Mouse (Mus musculus) right cerebral cortex, postnatal 4 days (tissue): ENCODE results near the gene Ttc36.
A peak's percentile ranks its signal among the peaks of the same experiment; 100 is the strongest.

Experiments used
- DNase-seq: peaks from one replicate; pipeline ENCODE4 v3.0.0-alpha.2; 2022

The Ttc36 gene

DNA sequence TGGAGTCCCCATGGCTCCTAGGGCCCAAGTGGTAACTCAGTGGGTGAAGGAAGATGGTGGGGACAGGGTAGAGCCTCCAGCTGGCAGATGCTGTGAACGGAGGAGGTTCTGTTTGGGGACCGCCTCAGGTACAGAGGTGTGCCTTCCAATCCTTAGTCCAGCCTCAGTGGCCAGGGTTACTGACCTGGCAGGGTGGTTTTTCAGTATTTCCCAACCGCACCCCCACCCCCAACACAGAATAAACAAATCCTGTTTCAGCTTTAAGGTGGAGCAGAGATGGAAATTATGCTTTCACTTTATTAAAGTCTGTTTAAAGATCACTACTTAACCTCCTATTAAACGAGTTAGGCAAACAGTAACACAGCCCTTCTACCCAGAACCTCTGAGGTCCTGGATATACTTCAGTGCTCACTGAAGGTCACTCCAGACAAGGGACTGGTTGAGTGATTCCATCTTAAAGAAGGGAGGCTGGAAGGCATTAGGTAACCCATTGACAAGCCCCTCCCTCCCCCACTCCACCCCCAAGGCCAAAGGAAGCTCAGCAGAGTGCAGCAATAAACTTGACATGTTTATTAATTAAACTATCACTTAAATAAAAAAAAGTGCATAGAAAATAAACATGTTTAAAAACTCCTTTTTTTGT, at the start of gene Ttc36:
Gene Ttc36, minus strand, starts transcription at position 265 of the 643 bp plus-strand sequence.
- DNase-seq = no peak

DNA sequence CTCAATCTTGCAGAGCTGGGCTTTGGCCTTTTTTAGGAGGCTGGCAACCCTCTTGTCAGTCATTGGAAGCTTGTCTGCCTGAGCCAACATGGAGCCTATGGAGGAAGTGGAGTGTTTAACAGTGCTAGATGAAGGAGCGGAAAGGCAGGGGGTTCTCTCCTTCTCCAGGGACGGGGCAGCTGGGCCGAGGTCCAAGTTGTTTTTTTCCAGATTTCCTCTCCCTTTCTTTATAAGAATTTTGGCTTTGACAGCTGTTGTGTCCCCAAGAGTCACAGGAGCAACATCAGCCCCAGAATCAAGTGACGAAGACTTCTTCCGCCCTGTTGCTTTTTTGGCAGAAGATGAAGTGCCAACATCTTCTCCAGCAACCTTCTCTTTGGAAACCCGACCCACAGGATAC, 44.6 kb upstream of the Ttc36 start:
- DNase-seq = no peak

DNA sequence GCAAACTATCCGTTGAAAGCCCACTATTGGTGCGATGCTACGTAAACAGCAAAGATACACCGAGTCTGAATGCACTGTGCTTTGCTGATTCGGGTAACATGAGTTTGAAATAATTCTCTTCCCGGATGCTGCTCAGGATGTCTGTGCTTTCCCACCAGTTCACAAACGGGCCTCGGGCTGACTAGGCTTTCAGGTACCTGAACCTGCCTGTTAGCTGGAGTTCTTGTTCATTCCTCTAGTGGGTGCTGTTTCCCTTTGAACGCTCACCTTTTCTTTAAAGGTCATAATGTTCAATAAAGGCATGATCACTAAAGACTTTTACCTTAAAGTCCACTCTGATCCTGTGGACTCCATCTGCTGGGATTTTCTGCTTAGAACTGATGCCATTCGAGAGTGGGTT, 38.4 kb upstream of the Ttc36 start:
- DNase-seq = no peak

DNA sequence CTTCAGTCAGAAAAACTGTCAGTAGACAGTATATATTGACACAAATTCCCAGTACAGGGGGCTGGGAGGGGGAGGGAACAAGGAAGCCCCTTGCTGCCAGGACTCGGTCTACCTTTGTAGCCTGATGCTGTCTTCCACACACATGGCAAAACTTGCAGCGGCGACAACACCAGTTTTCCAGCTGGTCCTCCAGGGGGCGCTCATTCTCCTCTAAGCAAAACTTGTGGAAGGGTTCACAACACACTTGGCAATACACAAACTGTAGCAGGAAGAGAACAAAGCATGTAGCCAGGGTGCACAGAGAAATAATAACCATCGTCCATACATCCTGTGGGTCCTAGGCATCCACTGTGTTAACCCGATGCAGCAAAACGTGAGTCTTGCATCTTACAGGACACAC, 33.6 kb upstream of the Ttc36 start:
- DNase-seq = peak; percentile 84

DNA sequence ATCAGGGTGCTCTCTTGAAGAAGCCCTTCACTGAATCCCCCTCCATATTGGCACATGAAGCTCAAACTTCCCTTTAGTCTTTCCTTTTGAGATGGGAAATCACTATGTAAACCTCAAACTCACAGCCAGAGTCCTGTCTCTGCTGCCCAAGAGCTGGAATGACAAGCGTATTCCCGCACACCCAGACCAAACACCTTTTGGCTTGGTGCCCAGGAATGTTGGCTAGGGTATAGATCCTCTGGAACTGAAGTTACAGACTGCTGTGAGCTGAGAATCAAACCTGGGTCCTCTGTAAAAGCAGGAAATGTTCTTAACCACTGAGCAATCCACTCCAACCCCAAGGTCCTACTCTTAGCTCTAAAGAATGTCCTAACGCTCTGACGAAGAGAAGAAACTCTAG, 29.5 kb upstream of the Ttc36 start:
- DNase-seq = no peak

DNA sequence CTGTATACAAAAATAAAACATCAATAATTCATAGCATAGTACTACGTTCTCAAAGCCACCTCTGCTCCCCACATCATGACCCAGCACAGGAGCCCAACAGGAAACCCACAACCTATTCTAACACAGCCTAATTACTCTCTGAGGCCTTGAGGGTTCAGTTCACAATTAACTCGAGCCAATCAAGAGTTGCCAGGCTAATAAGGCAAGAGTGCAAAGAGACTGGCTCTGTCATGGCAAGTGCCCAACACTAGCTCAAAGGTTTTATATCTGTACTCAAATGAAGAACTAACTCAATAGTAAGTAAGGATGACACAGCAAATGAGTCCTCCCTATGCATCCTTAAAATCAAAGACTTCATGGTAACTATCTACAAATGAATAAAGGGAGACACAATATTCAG, 27.6 kb upstream of the Ttc36 start:
- DNase-seq = no peak

DNA sequence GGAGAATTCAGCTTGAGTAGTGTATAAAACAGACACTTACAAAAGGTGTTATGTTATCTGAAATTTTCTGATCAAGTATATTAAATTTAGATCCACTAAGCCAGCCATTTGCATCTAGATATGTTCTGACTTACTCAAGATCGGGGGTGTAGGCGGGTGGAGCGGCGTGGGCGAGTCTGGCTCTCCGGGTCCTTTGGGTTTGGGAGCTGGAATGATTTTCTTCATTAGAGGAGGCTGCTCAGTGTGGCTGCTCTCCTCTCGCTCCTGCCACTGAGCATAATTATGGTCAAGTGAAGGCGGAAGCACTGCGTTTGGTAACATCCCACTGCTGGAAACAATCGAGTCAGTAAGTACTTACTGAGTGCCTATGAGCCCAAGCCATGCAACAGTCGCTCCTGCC, 26.1 kb upstream of the Ttc36 start:
- DNase-seq = no peak

DNA sequence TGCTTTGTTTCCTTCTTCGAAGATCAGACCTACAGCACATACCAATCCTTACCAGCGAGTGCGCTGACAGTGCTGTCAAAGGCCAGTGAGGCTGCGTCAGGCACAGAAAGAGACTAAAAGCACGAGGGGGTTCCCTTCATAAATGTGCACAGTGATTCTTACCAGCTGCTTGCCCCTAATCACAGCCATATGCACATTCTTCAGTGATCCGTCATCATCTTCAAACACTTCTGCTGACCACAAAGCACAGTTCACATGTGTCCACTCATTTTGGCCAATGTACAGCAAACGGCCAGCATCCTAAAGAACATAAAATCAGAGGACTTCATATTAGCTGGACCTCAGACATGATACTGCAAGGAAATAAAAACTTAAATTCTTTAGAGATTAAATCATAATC, 23.8 kb upstream of the Ttc36 start:
- DNase-seq = no peak

DNA sequence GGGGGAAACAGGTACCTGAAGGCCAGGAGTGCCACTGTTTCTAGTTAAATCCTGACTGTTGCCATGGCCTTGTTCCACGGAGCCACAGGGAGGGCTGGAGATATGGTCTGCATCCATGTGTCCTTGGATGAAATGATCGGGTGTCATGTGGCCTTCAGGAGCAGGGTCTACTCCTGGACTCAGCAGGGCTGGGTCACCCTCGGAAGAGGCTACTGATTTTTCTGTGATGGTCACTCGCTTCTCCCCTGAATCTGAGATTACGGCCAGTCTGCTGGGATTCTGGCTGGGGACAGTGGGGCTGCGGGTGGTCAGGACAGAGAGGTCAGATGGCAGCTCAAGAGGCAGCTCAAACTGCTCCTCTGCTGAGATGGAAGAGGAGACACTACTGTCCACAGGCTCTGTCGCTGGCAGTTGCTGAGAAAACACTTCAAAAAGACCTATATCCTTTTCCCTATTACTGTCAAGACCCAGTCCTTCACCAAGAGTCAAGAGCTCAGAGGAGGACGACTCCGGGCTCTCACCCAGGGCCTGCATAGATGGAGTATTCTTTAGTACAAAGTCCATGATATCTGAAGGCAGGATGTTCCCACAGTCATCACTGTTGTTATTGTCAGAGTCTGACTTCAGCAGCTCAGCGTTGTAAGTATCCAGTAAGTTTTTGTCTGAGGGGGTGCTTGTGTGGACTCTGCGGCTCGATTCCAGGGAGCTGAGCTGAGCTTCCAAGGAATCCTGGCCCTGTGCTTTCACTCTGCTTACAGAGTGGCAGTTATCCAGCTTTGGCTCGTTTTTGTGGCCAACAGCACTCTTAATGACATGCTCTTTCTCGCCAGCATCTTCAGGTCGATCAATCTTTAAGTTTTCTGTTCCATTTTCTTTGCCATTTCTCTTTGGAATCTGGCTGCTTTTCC, 17.3 kb upstream of the Ttc36 start:
- DNase-seq = no peak

DNA sequence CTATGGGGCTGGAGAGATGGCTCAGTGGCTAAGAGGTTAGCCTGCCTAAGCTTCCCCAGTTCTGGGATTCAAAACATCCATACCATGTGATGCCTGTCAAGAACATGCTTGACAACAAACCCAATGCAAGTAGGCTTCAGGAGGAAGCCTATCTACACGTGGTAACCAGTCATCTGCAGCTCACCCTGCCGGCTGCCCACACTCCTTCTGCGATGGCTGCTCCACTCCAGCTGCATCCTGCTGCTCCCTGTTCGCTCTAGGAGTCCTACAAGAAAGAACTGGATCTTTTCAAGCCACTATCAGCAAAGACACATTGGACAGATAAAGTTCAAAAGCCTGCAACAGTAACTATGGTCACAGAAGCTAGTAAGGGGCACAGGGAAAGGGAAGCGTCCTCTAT, 14.7 kb upstream of the Ttc36 start:
- no peak for DNase-seq

DNA sequence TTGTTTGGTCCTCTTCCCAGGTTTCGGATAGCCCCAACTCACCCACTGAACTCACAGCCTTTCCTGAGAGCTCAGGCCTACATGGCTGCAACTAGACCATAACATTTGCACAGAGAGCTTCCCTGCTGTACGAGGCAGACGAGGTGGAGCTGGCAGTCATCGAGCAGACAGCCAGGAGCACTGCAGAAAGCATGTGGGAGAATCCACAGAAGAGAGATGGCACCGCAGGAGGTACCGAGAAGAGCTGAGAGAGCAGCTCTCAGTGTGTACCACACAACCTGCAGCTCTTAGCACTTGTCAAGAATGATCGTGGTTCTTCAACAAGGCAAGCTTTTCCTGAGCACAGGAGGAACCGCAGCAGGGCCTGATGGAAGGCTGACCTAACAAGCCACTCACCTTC, 11.3 kb upstream of the Ttc36 start:
- no peak for DNase-seq

DNA sequence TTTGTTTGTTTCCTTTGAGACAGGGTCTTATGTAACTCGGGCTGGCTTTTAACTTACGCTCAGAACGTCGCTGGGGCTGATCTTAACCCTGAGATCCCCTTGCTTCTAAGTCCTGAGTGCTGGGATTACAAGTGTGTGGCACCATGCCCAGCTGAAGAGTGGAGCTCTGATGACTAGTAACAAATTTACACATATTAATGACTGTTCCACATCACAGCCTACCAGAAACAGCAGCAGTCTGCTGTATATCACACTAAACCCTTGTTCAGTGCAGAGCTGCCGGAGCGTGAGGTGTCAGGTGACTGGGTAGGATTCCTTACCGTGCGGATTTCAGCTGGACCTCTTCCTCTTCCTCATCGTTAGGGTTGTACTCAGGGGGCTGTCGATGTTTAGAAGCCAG, 7.4 kb upstream of the Ttc36 start:
- DNase-seq = no peak

DNA sequence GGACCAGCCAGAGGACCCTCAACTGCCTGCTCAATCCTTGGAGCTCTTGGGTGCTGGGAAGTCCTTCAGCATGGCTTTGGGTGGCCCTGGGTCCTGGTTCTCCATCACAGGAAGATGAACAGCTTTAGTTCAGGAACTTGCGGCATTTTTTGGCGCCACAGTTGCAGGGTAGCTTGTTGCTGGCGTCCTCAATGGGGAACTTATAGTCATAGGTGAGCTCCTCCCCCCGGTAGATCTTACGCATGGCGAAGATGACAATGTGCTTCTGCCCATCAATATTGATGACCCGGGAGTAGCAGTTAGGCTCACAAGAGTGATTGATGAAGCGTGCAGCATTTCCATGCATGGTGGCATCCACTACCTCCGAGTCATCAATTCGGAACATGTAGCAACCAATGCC, 4.9 kb upstream of the Ttc36 start:
- DNase-seq = no peak

DNA sequence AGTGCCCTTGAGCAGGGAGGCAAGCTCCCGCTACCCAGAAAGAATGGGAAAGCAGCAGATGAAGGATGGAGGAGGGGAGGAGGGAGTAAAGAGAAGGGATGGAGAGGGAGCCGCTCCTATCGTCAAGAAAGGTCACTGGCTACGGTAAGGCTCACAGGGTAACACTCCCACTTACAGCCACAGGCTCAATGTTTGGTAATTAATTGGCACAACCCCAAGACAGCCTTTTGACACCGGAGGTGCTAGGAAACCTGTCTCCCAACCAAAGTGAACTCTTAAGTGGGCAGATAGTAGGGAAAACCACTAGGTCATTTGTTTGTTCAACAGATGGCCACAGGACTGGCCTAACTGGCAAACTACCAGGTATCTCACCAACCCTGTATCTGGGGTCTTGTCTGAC, 4.3 kb upstream of the Ttc36 start:
- DNase-seq = no peak

DNA sequence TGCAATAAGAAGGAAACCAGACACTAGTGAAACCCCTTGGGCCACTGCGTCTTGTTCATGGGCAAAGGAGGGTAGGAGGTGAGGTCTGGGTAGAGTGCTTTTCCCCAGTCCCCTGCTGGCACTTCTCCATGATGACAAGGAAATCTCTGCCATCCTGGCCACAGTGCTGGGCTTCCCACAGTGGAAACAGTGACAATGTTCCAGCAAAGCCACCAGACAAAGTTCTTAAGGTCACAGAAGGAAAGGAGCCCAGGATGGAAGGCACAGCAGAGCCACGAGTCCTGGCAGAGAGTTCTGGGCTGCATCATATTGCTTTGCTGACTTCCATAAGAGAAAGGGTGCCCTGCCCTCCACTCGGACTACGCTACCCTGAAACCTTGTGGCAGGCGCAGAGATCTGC, 2.7 kb upstream of the Ttc36 start:
- DNase-seq = no peak

DNA sequence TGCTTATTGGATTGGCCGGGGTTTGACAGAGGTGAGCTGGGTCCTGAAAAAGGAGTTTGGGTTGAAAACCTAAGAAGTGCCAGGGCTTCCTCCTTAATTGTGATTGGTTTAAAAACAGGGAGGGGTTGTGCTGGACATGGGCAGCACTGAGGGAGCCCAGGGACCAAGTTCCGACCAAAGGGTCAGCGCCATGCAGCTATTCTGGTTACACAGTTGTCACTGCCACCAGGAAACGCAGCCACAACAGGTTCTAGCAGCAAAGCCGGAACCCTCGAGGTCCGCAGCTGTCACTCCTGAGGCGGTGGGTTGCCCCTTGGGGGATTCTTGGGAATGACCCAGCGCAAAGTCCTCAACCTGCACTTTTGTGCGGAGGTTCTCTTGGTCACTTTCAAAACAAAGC, 1.8 kb upstream of the Ttc36 start:
- DNase-seq = no peak

DNA sequence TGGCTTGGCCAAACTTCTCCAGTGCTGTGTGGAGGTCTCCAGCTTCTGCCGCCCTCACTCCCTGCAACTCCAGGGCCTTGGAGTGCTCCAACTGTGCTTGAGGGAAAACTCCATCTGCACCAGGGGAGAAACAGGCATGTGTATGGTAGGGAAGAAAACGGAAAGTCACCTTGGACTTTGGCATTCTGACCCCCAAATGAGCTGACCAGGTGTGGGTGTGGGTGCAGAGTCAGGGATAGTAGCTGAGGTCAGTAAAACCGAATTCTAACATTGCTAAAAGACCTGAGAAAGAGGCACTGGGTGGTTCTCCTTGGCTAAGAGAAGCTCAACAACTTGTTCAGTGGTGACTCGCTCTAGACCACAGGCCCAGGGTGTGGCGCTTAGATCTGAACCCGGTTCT, 1.2 kb downstream of the Ttc36 start:
- DNase-seq = no peak

DNA sequence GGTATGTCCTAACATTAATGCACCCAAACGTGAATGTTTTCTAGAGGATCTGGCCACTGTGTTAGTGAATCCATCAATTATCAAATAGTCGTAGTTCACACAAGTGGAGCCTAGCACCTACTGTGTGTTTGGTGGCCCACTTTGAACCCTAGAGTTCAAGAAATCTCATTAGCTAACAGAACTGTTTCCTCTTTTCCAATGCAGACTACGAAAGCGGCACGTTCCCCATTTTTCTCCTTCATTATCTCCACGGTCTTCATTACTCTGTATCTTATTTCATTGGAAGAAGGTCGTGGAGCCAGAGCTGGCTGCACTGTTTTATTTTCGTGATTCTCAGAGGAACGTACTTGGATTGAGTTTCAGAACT, 2.9 kb downstream of the Ttc36 start:
- DNase-seq = no peak

DNA sequence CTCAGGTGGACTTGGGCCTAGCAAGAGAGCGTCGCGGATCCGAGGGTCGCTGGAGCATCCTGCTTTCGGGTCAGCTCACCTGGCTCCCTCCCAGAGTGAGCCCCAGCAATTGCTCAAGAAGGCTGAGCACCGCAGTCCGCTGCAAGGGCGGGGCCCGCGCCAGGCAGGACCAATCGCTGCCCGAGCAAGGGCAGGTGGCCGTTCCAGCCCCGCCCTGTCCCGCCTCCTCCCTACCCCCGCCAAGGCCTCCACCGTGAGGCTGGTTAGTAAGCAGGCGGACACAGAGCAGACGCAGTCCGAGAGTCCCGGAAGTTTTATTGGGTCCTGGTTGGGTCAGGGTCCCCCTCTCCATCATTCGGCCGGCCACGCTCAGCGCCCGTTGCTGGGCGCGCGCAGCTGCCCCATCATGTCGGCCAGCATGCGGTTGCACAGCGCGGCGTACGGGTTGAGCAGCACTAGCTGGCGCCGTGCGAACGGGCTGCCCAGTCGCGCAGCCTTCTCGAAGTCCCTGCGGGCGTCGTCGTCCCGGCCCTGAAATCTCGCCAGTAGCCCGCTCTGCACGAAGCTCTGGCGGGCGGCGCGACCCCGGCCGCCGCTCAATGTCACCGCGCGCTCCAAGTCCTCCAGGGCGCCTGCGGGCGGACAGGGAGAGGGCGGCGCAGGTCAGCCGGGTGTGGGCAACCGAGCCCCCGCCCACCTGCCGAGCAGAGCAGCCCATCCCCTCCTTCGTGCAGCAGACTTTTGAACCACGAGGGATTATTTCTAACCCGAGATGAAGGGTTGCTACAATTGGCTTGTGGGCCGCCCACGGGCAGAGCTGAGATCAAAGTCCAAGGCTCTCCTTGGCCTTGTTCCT, 3.5 kb downstream of the Ttc36 start, which contains the start of gene Tmem25:
Gene Tmem25, minus strand, starts transcription at position 206 of the 856 bp plus-strand sequence.
- peak; percentile 82 for DNase-seq

DNA sequence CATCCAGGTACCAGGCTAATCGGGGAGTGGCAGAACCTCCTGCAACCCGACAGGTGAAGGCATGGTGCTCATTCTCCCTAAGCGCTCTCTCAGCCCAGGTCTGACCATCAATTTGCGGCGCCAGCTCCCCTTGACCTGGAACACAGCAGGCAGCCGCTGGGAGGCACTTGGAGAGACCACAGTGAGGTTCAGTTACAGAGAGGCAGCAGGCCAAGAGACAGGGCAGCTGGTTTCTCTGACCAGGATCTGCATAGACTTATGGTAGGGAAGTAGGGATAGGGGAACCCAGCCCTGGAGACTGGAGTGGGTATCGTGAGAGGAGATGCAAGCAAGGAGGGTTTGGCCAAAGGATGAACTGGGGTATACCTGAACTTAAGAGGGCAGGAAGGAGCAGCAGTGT, 4.6 kb downstream of the Ttc36 start:
- DNase-seq = no peak

DNA sequence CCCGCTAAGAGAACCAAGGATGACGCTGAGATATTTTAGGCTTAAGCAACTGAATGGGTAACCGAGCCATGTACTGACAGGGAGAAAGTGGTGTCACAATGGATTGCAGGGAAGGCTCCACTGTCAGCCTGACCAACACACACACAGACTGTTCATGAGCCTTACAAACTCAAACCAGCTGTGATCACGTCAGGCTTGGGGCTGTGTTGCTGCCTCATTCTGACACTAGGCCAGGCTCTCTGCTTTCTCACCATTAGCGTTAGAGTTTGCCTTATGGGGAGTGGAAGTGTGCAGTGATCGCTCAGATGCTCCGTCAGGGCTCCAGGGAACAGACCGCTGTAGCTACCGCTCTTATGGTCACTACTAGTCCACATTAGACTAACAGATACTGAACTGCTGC, 10.0 kb downstream of the Ttc36 start:
- no peak for DNase-seq

DNA sequence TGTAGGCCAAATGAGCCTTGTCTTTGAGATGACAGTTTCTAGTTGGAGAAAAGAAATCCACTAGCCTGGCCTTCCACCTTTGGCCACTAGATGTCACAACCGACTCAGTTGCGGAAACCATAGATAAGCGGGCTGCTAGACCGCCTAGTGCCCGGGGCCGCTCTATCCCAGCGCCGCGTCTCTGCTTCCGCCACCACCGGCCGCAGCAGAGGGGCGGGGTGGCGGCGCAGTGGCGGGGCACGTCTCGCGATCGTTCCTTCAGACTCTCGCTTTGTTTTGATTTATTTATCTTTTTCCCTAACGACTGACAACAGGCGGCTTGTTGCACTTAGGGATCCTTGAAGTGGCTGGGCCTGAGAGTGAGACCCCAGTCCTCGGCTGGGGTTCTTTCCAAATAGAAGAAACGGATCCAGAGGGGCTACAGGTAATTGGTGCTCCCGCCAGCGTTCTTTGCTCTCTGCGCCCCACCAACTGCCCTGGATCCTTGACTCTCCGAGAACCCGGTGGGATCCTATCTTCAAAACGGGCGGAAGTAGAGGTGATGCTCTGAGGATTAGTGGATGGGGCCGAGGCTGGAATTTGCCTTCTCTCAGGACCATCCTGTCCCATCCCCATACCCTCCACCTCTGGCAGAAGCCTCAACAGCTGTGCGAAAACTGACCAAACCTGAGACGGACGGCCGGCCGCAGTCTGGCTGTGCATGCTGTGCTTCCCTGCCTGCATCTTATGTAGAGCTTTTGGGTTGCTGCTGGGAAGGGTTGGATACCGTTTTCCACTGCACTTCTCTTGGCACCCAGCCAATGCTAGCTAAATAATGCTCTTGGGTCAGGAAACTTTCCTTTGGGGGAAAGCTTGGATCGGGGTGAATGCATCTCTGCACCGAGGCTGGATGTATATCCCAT, 29.9 kb downstream of the Ttc36 start:
- DNase-seq = peak; percentile 92

DNA sequence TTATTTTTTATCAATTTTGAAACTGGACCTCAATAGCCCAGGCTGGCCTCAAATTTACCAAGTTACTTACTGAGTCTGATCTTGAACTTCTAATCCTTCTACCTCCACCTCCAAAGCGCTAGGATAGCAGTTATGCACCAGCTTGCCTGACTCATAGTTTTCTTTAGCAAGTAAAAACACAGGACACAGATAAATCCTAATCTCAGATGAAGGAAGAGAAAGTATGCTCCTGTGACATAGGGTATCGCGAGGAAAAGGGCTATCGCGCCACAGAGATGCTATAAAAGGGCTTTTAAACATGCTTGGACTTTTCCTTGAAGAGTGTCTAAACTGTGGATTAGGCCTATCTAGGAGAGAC, 30.5 kb downstream of the Ttc36 start:
- DNase-seq = no peak
